Mouse (Mus musculus) forebrain, postnatal 0 days (tissue): ENCODE measurements around the gene Madd. TPM values are rescaled to one million over a fixed set of nuclear protein-coding genes. Genes with fewer than 3 reads are reported as not detected.
A peak's percentile ranks its signal among the peaks of the same experiment; 100 is the strongest.

Experiments
- ATAC-seq: fragments of 200-750 bp; cut with Nextera tagmentation; 2 replicates; pipeline ENCODE4 v1.8.0; 2017; ENCODE audit warnings: mild to moderate bottlenecking, moderate library complexity
- DNase-seq: peaks from one replicate; pipeline ENCODE4 v3.0.0-alpha.2; 2015
- H3K27ac ChIP-seq: fragments of 300-500 bp; sonication (generic); 2 replicates; pipeline ENCODE4 v1.5.1; 2014; ENCODE audit warnings: low read depth, mild to moderate bottlenecking, antibody characterized with exemption, low read length, moderate library complexity, mixed read lengths
- H3K27me3 ChIP-seq: fragments of 300-500 bp; sonication (generic); 2 replicates; pipeline ENCODE4 v1.6.1; 2014; ENCODE audit warnings: mild to moderate bottlenecking, low read length, mixed read lengths; ENCODE audit not compliant: insufficient read depth
- H3K36me3 ChIP-seq: fragments of 300-500 bp; sonication (generic); 2 replicates; pipeline ENCODE4 v1.6.1; 2014; ENCODE audit warnings: mild to moderate bottlenecking, moderate library complexity; ENCODE audit not compliant: insufficient read depth
- H3K4me1 ChIP-seq: fragments of 300-500 bp; sonication (generic); 2 replicates; pipeline ENCODE4 v1.6.1; 2014; ENCODE audit warnings: antibody characterized with exemption; ENCODE audit not compliant: insufficient read depth
- H3K4me2 ChIP-seq: fragments of 300-500 bp; sonication (generic); 2 replicates; pipeline ENCODE4 v1.6.1; 2014; ENCODE audit warnings: low read depth, mild to moderate bottlenecking, moderate library complexity
- H3K4me3 ChIP-seq: fragments of 300-500 bp; sonication (generic); 2 replicates; pipeline ENCODE4 v1.5.1; 2014; ENCODE audit warnings: low read depth, low read length, mixed read lengths
- H3K9ac ChIP-seq: fragments of 300-500 bp; sonication (generic); 2 replicates; pipeline ENCODE4 v1.6.1; 2014; ENCODE audit warnings: mild to moderate bottlenecking
- H3K9me3 ChIP-seq: fragments of 300-500 bp; sonication (generic); 2 replicates; pipeline ENCODE4 v1.6.1; 2016; ENCODE audit warnings: low read length
- CTCF ChIP-seq: sonication (generic); IDR thresholded peaks from 2 replicates; pipeline ENCODE4 v1.5.1; 2016; ENCODE audit warnings: antibody characterized with exemption, control low read depth, low read depth
- WGBS: fragments of 180-500 bp; shearing (Covaris S2); extraction: QIAGEN DNeasy Blood & Tissue Kit; methylation state at CpG from one replicate; pipeline ENCODE4 v1.1.7; 2014; 5-methylcytosine and 5-hydroxymethylcytosine counted together
- polyA plus RNA-seq: library from polyadenylated mRNA; unstranded; fragments of >200 nt; fragmentation: Nextera tagmentation; extraction: Ambion mirVana; gene quantifications from 2 replicates; pipeline ENCODE4 v1.2.1, GENCODE M21; 2015
- total RNA-seq: library from RNA; depleted of rRNA; stranded (reverse); fragments of >200 nt; gene quantifications from 2 replicates; pipeline ENCODE4 v1.2.3, GENCODE M21; 2014

The Madd gene
- total and polyA plus RNA-seq, 2 experiments from 2014 or later: 28.5 to 50.0 TPM

DNA sequence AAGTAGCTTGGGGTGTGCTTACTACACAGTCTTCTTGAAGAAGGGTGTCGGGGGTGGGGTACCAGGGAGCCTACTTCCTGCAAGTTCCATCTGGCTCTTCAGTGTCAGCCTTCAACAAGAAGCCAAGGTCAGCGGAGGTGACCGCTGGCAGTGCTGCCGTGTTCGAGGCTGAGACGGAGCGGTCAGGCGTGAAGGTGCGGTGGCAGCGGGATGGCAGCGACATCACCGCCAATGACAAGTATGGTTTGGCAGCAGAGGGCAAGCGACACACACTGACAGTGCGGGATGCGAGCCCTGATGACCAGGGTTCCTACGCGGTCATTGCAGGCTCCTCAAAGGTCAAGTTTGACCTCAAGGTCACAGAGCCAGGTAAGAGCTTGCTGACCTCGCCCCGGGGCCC is 64.6 kb downstream of the Madd start:
- DNase-seq: no peak
- no peak for TF ChIP-seq CTCF
- H3K9ac ChIP-seq: no peak overlapping the region
- H3K4me3 ChIP-seq: no peak overlapping the region
- WGBS: 92% methylated on average over 19 of the region's 19 CpGs
- H3K27me3 ChIP-seq: peaks cover 4% of the 10 kb centered on the region; the same call in 1 of the 2 replicates
- no peaks in the 10 kb centered on the region for H3K4me1 ChIP-seq
- no peak overlapping the region for H3K4me2 ChIP-seq
- no peaks in the 10 kb centered on the region for H3K36me3 ChIP-seq
- no peak overlapping the region for H3K27ac ChIP-seq
- no peak for ATAC-seq
- H3K9me3 ChIP-seq: no peaks in the 10 kb centered on the region

- peaks cover 4% of the 10 kb centered on the region; the same call in 1 of the 2 replicates for H3K27me3 ChIP-seq
- H3K9me3 ChIP-seq: no peaks in the 10 kb centered on the region
- no peak overlapping the region for H3K27ac ChIP-seq
- no peak for DNase-seq
- H3K36me3 ChIP-seq: no peaks in the 10 kb centered on the region
- H3K9ac ChIP-seq: no peak overlapping the region
- ATAC-seq: no peak
- 79% methylated on average over 1 of the region's 1 CpGs for WGBS
- no peak overlapping the region for H3K4me2 ChIP-seq
- H3K4me1 ChIP-seq: no peaks in the 10 kb centered on the region
- no peak overlapping the region for H3K4me3 ChIP-seq
- no peak for TF ChIP-seq CTCF
Measured at GRCm38 (mm10) chr2:91118647-91119046, 65.0 kb downstream of the Madd start.

- Histone ChIP-seq H3K27ac (no peak within 1 kb of the TSS), H3K9me3 (no peaks in the 10 kb centered on the region), H3K36me3 (no peaks in the 10 kb centered on the region), H3K4me3 (no peak within 1 kb of the TSS), H3K4me1 (no peaks in the 10 kb centered on the region), H3K4me2 (no peak within 1 kb of the TSS), H3K9ac (no peak within 1 kb of the TSS), H3K27me3 (peaks cover 4% of the 10 kb centered on the region; the same call in 1 of the 2 replicates)
- DNase-seq (no peak), ATAC-seq (no peak)
- WGBS: 79% methylated on average over 11 of the region's 11 CpGs
- no peak for TF ChIP-seq CTCF
Measured at GRCm38 (mm10) chr2:91117585-91118275, 65.9 kb downstream of the Madd start, which contains the start of gene Mybpc3. Gene Mybpc3, plus strand, starts transcription at chr2:91118144.

DNA sequence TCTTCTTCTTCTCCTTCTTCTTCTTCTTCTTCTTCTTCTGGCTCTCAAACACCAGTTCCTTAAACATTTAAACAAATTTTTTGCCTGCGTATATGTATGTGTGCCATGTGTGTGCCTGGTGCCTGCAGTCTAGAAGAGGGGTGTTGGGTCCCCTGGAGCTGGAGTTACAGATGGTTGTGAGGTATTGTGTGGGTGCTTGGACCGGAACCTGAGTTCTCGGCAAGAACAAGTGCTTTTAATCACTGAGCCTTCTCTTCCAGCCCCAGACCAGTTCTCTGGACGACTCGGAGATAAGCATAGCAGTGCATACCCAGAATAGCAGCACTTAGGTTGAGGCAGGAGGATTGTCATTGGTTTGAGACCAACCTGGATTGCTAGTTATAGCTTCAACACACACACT is 66.8 kb downstream of the Madd start:
- DNase-seq (no peak), ATAC-seq (no peak)
- no peaks in the 10 kb centered on the region for H3K36me3 ChIP-seq
- H3K4me3 ChIP-seq: no peak overlapping the region
- H3K9me3 ChIP-seq: no peaks in the 10 kb centered on the region
- H3K4me1 ChIP-seq: no peaks in the 10 kb centered on the region
- TF ChIP-seq CTCF: no peak
- peaks cover 4% of the 10 kb centered on the region; the same call in 1 of the 2 replicates for H3K27me3 ChIP-seq
- no peak overlapping the region for H3K27ac ChIP-seq
- WGBS: 82% methylated on average over 5 of the region's 5 CpGs
- no peak overlapping the region for H3K9ac ChIP-seq
- H3K4me2 ChIP-seq: no peak overlapping the region

DNA sequence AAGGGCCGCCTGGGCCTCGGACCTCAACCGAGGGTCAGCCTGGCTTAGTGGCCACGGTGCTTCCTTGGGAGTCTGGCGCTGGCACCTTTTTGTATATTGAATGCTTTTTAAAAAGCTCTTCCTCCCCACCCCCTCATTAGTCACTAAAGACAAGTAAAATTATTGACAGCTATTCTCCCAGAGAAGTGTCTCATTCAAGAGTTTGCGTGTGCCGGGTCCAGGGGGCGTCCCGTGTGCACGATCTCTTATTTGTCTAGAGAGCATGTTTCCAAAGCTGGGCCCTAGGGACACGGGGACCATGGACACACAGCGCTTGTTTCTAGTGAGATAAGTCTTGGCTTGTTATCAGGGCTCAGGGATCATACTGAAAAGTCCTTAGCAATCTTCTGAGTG is 68.1 kb downstream of the Madd start:
- Histone ChIP-seq H3K4me3 (peak overlapping the region; percentile 27; the same call in 1 of the 2 replicates), H3K9ac (0 out of 2 replicates have a peak overlapping the region, but pooled peaks have one; percentile 18), H3K4me1 (no peaks in the 10 kb centered on the region), H3K27me3 (peaks cover 4% of the 10 kb centered on the region; the same call in 1 of the 2 replicates), H3K4me2 (peak overlapping the region; percentile 47), H3K27ac (no peak overlapping the region), H3K9me3 (no peaks in the 10 kb centered on the region), H3K36me3 (no peaks in the 10 kb centered on the region)
- 35% methylated on average over 12 of the region's 12 CpGs for WGBS
- TF ChIP-seq CTCF: no peak
- DNase-seq (no peak), ATAC-seq (no peak)

DNA sequence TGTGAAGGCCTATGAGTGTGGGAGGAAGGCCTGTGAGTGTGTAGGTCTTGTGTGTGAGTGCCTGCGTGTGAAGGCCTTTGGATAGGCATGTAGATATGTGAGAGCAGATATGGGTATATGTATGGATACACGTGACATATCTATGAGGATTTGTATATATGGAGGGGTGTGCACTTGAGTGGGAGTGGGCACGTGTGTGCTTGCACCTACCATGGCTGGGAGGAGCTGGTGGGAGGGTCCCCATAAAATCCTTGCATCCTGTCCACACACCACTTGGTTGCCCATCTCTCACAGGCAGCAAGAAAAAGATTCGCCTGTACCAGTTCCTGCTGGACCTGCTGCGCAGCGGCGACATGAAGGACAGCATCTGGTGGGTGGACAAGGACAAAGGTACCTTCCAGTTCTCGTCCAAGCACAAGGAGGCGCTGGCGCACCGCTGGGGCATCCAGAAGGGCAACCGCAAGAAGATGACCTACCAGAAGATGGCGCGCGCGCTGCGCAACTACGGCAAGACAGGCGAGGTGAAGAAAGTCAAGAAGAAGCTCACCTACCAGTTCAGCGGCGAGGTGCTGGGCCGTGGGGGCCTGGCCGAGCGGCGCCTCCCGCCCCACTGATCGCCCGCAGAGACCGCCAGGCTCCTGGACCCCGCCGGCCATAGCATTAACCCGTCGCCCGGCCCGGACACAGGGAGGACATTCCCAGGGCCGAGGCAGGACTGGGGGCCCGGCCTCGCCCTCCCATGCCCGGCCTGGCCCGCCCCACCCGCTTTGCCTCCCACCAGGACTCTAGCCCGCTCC is 68.7 kb downstream of the Madd start:
- H3K36me3 ChIP-seq: no peaks in the 10 kb centered on the region
- no peaks in the 10 kb centered on the region for H3K9me3 ChIP-seq
- H3K4me3 ChIP-seq: peak overlapping the region; percentile 27
- TF ChIP-seq CTCF: peak; percentile 92
- WGBS: 7% methylated on average over 42 of the region's 42 CpGs
- H3K4me2 ChIP-seq: peak overlapping the region; percentile 47
- peak; percentile 67 for ATAC-seq
- H3K27ac ChIP-seq: no peak overlapping the region
- DNase-seq: peak; percentile 72
- H3K9ac ChIP-seq: 0 out of 2 replicates have a peak overlapping the region, but pooled peaks have one; percentile 18
- H3K4me1 ChIP-seq: no peaks in the 10 kb centered on the region
- H3K27me3 ChIP-seq: peaks cover 4% of the 10 kb centered on the region; the same call in 1 of the 2 replicates

GRCm38 (mm10) chr2:91113852-91114251 is 69.8 kb downstream of the Madd start:
- Histone ChIP-seq H3K9me3 (no peaks in the 10 kb centered on the region), H3K4me1 (no peaks in the 10 kb centered on the region), H3K4me3 (no peak overlapping the region), H3K4me2 (no peak overlapping the region), H3K9ac (no peak overlapping the region), H3K27me3 (peaks cover 4% of the 10 kb centered on the region; the same call in 1 of the 2 replicates), H3K36me3 (no peaks in the 10 kb centered on the region), H3K27ac (no peak overlapping the region)
- no peak for ATAC-seq
- DNase-seq: no peak
- no peak for TF ChIP-seq CTCF
- WGBS: 71% methylated on average over 6 of the region's 6 CpGs
